Mouse (Mus musculus): ENCODE data around the gene Efl1.
A peak's percentile ranks its signal among the peaks of the same experiment; 100 is the strongest.

Gene Efl1

DNA sequence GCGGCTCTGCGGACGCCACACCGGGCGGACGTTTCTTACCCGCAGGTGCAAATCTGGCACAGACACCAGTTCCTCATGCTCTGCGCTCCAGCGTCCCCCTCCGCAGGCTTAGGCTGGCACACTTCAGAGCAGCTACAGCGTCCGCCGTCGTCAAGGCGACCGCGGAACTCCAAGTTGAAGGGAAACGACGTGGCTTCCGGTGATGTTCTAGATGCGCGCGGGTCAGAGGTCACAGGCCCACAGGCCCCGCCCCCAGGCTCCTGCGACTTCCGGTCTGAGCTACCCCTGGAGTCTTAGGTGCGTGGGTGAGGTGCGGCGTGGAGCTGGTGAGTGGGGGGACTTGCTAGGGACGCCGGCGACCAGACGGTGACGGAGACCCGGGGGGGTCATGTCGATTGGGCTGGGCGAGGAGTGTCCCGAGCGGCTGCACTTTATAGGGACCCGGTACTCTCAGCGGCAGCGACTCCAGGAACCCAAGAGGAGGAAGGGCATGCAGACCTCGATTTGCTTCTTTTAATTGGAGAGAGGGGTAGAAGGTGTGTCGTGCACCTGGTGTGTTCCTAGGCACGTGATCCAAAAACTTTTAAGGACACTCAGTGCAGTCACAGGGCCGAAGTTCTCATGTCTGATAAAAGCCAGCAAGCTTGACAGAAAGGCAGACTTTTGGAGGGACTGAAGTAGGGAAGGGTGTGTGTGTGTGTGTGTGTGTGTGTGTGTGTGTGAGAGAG, at the start of gene Efl1, which contains the start of gene Saxo2:
Efl1 (plus strand) TSS at position 262 of the 728 bp plus-strand sequence.
Saxo2 (minus strand) TSS at position 176 of the 728 bp plus-strand sequence.
- DNase-seq (ENCODE audit: low spot score in 2 of 2) = peak; percentile 96 to 97

DNA sequence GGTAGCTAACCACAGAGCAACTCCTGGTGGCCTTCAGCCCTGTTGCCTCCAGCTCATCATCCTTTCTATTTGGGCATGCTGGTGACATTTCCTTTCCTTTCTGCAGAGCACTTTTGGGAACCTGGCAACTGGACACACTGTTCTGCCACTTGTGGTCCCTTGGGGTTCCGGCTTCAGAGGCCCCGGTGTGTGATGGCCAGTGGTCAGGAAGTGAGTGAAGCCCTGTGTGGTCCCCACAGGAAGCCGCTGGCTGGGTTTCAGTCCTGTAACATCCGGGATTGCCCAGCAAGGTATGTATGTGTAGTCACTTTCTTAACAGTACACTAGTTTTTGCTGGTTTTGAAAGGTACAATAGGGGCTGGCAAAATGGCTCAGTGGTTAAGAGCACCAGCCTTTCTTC, 46.4 kb upstream of the Efl1 start:
- DNase-seq (ENCODE audit: low spot score in 2 of 2) = no peak

DNA sequence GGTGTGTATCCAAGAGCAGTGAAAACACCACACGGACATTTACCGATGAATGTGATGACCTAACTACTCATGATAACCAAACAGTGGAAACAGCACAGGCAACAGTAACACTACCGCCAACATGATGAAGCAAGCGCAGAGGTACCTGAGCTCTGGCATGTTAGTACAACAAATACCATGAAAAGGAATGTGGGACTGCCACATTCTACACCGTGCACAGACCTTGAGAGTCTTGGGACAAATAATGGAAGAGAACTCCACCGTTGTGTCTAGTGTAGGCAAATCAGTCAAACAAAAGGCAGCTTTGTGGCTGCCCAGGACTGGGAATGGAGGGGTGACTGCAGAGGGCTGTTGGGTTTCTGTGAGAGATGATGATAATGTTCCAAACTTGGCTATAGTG, 43.0 kb upstream of the Efl1 start:
- DNase-seq (ENCODE audit: low spot score in 2 of 2) = no peak

DNA sequence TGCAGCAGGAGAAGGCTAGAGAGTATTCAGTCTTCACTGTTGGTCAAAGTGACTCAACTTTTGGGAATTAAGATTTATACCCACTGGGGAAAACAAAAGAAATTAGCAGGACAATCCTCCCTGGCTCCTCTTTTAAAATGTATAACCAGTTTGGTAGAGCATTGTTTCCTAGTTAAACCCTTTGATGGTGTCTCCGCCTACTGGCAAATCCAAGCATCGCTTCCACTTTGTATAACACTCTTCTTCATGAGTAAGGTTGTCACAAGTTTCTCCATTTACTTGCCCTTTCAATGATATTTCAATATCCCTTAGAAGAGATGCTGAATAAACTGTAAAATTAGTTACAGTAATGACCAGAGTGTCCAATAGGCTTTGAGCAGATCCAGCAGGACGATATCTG, 38.8 kb upstream of the Efl1 start:
- DNase-seq (ENCODE audit: low spot score in 2 of 2) = no peak

DNA sequence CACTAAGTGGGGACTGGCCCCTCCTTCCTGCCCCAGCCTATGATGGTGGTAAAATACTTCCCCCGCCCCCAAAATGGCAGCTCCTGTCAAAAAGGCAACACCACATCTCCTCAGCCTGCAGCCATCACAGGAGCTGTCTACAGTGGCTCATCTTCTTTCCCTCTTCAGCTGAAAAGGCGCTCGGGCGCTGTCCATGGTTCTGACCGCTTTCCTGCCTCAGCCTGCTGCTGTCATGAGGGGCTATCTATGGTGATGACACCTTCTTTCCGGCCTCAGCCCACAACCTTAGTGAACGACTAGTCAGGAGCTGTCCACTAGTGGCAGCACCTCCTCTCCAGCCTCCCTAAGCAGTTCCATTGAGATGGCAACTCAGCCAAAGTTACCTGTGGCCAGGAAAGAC, 23.1 kb upstream of the Efl1 start:
- no peak for DNase-seq (ENCODE audit: low spot score in 2 of 2)

DNA sequence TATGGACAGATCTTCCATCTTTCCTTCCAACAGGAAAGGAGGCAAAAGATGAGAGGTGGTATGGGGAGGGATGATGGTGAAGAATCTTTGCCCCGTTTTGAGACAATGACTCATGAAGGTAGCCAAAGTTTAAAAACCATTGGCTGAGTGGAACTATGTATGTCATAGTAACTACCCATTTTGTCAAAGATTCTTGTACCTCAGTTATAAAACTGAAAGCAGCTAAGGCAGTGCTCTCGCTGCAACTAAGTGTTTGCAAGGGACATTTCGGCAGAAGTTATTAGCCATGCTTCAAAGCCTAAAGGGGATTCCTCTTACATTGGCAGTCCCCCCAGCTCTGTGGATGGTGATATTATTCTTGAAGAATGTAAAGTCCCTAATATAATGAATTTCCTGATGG, 1.2 kb upstream of the Efl1 start:
- no peak for DNase-seq (ENCODE audit: low spot score in 2 of 2)

DNA sequence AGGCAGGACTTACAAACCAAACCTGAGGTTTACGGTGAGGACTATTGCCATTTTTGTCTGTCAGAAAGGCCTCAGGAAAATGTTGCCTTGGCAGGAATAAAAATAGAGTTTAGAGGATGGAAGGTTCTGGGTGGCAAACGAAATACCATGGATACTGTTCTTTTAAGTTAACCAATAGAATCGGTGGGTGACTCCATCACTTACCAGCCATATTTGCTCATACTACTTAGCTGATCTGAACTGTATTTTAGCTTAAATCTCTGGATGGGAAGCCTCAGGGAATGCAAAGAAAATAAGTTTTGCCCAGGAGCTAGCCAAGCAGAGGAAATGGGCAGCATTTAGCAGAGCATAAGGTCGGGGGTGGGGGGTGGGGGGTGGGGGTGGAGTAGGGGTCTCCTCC, 505 bp upstream of the Efl1 start:
- no peak for DNase-seq (ENCODE audit: low spot score in 2 of 2)

DNA sequence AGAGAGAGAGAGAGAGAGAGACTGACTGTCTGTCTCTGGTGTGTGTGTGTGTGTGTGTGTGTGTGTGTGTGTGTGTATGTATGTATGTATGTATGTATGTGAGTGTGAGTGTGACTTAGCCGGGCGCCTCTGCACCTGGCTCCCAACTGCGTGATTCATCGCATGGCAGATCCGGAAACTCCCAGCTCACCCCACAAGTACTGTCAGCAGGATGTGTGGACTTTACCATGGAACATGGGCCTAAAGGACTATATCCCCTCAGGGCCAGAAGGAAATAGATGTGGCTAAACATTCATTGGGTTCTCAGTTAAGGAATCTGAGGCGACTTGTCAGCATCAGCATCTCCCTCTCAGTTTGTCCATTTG, 649 bp downstream of the Efl1 start:
- no peak for DNase-seq (ENCODE audit: low spot score in 2 of 2)

DNA sequence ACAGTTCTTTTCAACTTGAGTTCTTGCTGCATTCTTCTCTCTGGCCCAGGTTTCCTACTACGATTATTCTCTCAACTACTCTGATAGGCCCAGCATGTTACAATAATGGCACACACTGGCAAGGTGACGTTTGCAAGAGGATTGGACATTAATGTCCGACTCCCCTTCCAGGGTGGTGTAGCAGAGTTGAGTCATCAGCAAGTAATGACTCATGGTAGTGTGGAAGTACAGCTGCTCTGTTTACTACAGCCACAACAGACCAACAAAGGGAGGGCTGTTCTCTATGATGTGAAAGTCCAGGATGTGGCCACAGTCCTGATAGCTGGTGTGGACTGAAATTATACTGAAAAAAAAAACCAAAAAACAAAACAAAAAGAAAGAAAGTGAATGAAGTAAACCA, 16.2 kb downstream of the Efl1 start:
- no peak for DNase-seq (ENCODE audit: low spot score in 2 of 2)

DNA sequence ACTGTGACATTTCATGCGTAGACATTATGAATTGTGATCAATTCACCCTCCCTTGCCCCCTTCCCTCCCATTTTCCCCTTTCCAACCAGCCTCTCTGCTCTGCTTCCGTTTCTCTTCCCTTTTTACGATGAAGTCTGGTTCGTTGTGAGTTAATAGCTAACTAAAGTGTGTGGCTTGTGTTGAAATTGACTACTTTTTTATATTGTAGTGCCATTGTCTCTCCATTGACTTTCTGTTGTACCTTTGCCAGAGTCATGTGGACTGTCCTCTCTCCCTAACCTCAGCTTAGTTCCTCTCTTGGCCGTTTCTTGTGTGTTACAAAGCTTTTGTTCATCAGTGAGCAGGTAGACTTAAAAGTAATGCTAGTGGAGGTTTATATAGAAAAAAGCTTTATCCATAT, 27.6 kb downstream of the Efl1 start:
- no peak for DNase-seq (ENCODE audit: low spot score in 2 of 2)

DNA sequence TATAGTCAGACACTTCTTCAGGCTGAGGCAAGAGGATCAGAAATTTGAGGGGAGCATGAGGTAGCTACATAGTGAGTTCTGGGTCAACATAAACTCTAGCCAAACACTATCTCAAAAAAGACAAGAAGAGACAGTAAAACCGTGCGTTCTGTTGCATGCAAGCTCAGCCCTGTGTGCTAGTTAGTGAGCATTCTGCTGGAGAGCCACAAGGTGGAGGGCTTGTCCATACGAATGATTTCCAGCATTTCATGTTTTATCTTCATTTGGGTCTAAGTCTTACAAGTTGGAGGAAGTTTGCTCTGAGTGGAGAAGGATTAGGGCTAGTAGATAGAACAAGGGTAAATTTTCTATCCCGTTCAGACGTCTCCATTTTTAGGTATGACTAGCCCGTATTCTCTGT, 28.4 kb downstream of the Efl1 start:
- no peak for DNase-seq (ENCODE audit: low spot score in 2 of 2)

DNA sequence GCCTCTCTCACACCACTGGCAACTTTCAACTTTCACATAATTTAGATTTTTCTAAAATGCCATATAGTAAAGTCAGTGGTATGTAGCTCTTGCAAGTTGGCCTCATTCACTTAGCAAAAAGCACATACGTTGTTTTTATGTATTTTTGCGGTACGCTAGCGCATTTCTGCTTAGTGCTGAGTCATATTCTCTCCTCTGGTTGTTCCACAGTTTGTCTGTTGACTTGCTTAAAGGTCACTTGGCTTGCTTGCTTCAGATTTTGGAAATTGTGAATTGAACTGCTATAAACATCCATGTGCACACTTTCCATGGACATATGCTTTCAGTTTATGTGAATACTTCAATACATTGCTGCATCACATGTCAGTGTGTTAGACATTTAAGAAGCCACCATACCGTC, 31.5 kb downstream of the Efl1 start:
- DNase-seq (ENCODE audit: low spot score in 2 of 2) = no peak

DNA sequence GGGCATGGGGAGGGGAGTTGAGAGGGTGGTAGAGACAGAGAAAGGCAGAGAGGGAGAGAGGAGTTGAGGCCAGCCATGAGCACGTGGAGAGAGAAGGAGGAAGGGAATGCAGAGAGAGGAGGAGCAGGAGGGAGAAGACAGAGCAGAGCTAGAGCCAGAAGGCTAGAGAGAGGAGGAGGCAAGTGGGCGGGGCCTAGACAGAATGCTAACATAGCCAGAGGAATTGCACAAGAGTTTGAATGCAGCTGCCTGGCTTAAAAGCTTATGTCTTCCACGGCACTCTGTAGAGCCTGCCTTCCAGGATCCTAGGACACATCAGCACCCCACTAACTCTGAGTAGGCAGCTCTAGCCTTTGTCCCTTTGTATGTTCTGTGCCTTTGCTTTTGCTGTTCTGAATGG, 40.3 kb downstream of the Efl1 start:
- DNase-seq (ENCODE audit: low spot score in 2 of 2) = no peak

DNA sequence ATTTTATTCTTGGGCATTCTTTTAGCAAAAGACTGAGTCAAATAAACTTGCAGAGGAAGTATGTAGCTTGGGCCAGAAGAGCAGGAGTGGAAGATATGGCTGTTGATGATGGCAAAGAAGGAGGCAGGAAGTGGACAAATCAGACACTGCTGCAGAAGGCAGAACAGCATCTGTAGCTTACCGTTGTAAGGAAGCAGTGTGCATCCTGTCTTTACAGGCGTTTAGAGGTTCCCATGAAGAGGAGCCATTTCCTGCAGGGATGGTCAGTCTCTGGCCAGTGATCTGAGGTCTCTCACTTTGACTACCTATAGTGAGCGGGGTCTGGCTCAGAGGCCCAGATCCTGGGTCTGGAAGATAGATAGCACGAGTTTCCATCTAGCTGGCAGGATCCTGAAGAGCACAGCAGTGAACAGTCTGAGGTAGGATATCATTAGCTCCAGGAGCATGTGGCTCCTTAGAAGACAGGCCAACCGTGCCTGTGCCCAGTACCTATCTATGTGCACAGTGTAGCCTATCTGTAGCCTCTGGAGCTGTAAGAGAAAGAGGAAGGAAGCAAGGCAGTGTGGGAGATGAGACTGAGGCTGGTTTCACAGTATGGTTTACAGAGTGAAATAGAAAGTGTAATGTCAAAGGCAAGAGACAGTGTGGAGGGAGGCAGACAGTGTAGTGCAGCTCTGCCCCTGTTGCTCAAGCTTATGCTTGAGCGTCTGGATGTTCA, 42.8 kb downstream of the Efl1 start:
- no peak for DNase-seq (ENCODE audit: low spot score in 2 of 2)

DNA sequence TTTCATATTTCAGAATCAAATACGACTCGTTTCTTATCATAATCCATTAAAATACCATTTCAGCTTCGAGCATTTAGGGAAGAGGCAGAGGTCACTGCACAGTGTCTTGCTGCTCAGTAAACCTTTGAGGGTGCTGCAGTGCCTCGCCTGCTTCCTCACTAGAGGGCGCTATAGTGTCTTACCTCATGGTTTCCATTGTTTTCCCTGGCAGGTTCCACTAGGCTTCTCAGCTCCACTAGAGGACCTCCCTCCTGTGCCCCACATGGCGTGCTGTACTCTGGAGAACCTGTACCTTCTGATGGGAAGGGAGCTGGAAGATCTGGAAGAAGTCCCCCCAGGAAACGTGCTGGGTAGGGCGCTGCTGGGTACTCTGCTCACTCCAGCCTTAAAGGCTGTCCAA, 49.3 kb downstream of the Efl1 start:
- no peak for DNase-seq (ENCODE audit: low spot score in 2 of 2)

DNA sequence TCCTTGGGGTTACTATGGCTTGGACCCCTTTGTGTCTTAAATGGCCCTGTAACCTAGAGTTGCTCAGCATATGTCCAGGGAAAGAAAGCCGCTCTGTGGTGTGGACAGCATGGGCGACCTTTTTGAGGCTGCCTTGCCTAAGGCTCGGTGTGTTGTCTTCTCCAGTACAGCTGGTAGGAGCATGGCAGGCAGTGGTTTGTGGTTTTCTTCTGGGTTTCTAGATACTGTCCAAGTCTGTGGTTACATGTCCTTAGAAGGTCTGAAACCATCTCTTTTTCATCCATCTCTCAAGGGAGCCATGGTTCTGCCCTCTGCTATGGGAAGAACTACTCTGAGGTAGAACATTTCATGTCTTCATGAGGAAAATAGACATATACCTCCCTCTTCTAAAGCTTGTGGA, 50.6 kb downstream of the Efl1 start:
- no peak for DNase-seq (ENCODE audit: low spot score in 2 of 2)

DNA sequence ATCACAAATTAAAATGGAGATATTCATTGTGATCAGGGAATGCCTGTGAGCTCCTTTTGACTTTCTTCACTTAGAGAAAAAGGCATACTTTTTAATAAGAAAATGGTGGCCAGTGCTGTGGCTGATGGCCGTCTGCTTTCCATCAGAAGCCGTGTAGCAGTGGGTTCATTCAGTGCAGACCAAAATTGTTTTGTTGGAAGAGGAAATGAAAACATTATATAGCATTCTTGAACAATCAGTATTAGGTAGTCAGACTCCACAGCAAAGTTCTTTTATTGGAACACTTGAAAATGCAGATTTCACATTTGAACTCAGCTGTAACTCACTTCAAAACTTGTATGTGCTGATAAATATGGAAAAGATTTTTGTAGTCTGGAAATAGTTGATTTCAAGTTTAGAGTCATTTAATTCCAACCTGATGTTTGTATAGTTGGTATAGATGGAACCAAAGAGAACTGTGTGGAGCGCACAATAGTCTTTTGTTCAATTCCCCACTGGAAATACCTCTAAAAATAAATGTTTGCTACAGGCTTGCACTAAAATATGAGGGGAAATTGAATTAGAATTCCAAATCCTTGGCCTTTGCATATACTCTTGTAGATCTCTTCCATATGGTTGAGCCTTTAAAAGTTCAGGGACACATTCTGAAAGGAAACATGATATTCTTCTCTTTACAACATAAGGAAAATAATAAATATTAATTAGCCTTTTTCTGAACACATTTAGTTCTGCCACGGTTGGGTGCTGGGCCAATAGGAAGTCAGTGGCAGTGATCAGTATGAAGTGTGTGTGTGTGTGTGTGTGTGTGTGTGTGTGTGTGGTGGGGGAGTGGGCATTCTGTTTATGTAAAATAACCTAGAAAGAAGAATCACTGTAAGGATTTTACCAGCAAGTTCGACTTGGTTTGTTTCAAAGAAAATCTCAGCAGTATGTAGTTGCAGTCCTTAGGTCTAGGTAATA, 54.2 kb downstream of the Efl1 start:
- DNase-seq (ENCODE audit: low spot score in 2 of 2) = no peak

DNA sequence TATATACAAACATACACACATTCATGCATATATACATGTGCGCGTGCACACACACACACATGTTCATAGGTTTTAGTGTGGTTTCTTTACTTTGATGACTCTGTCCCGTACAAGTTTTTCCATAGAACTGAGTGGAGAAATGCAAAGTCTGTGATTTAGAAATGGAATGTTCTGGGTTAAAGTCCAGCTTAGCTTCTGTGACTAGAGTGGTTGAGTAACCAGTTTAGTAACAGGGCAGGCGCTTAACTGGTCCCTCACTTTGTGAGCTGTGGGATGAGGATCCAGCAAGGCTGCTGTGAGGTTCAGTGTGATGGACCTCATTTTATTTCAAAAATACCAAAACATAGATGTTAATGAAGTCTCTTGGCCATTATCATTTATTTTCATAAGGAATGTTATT, 60.8 kb downstream of the Efl1 start:
- DNase-seq (ENCODE audit: low spot score in 2 of 2) = no peak

DNA sequence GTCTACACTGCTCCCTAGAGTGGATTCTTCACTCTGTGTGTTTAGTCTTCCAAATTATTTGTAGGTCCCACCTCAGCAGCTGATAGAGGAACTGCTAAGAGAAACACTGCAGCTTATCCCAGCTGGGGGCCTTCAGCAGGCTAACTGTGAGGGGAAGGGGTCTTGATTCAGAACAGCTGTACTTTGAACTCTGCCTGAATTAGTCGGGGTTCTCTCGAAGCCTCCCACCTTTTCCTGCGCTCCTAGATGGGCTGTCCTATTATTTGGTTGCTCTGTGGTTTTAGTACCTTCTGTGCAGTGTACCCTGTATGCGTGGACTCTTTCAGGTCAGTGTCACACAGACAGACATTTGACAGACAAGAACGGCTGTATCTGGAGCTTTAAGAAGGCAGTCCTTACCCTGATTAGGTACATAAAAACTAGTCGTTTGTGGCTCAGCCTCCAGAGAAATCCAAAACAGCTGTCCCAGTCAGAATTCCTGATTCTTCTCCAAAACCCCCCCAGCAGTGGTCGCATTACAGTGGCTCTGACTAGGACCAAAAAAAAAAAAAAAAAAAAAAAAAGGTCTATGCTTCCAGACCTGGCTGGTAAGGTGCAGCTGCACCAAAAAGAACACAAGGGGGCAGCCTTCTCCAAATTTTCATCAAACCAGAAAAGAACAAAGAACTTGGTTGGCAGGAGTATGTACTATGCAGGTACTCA, 66.9 kb downstream of the Efl1 start:
- peak in 1 of 2 experiments; percentile 47 for DNase-seq (ENCODE audit: low spot score in 2 of 2)

DNA sequence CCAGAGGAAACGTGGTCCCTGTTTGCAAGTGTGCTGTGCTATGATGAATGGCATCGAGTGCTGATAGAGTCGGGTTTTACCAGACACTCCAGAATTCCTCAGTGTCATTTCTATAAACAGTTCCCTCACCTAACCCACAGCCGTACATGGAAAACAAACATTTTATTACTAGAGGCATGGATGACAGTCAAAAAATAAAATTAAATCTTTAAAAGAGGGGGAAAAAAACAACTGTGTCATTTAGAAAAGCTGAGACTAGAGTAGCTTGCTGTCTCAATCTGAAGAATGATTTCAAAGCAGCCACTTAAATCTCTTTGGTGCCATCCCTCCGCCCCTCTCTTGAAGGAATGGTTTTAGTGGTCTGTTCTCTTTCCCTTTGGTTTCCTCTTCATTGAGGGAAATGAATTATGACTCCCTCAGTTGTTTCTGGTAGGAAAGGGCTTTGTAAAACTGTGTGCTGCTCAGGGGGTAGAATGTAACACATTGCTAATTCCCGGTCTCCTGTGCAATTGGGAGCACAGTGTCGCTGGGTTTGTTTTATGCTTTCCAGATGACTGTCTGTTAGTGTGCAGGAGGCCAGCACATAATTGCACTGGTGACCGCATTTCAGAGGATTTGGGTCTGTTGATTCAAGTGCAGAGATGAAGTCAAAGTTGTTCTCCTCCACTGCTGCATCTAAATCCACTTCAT, 67.6 kb downstream of the Efl1 start:
- no peak for DNase-seq (ENCODE audit: low spot score in 2 of 2)

DNA sequence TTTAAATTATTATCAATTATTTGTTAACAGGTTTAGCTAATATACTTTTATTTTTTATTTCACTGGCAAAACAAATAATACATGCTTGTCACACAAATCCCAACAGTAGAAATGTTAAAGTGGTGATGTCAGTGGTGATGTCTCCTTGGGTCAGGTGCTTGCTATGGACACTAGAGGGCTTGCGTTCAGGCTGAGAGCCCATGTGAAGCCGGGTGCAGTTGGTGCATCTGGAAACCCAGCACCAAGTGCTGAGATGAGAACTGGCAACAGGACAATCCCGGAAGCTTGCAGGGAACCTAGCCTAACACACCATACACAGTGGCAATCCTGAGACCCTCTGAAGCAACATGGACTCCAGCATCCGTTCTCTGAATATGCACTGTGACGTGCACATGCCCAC, 70.9 kb downstream of the Efl1 start:
- DNase-seq (ENCODE audit: low spot score in 2 of 2) = no peak

Data from frontal cortex, postnatal 25 days (tissue).